Mouse (Mus musculus) urinary bladder, postnatal 4 days (tissue): ENCODE measurements at regions not wholly inside any gene's neighbourhood (a gene's known extent, or its start where the extent isn't known, plus 50 kb on each side); places are given as distances from the start of the nearest gene placed in this dataset.

ENCODE experiments used
- DNase-seq, 2 experiments: peaks; one replicate each; pipeline ENCODE4 v3.0.0; 2021 to 2022; ENCODE audit warnings: low spot score in 2 of 2

DNA sequence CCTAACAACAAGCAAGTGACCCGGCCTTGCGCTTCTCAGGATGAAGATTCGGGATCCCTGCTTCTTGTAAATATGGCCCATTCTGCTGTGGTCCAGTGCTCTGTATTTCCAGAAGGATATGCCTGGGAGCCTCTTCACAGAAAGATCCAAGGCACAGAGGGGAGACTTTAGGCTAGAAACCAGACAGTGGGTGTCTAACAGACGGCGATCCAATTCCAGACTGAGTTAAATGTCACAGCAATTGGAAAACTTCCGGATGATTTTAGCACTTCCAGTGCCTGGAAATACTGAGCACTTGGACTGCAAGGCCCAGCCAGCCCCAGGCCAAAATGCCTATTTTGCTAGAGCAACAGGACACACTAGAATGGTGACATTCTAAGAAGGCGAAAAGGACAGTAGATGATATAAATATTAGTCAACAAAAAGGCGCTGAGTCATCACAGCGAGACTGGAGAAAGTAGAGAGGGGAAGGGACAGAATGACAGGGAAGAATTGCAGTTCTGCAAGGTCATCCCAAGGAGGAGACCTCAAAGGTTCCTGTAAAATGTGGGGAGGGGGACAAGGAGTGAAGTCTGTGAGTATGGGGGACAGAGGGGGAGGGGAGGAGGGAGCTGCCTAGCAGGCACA lies 111.7 kb upstream of the Msx2 start:
- no peak for DNase-seq

DNA sequence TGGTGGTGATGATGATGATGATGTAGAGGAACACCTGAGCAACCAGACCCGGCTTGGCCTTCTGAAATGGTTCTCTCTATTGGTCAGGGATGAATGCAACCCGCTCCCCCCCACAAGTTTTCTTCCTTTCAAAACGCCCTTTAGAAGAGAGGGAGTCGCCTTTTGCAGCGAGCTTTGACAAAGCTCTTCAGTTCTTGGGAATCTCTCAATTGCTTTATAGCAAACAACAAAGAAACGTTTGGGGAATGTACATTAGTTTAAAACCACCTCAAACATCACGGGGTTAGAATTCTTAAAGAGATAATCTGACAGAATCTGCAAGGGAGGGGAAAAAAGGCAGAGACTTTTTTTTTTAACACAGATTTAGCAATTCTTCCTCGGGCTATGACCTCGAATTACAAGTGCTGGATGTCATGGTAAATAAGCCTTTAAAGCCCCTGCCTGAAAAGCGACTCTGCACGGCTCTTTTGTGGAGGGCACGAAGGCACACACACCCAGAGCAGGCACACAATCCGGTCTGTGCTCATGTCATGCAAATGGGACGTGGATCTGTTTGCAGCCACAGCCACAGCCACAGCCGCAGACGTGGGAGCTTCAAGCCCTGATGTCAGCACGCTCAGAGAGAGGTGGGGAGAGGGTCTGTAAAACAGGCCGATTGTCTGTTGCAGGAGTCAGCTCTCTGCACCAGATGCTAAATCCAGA lies 81.2 kb upstream of the Msx2 start:
- DNase-seq: no peak

DNA sequence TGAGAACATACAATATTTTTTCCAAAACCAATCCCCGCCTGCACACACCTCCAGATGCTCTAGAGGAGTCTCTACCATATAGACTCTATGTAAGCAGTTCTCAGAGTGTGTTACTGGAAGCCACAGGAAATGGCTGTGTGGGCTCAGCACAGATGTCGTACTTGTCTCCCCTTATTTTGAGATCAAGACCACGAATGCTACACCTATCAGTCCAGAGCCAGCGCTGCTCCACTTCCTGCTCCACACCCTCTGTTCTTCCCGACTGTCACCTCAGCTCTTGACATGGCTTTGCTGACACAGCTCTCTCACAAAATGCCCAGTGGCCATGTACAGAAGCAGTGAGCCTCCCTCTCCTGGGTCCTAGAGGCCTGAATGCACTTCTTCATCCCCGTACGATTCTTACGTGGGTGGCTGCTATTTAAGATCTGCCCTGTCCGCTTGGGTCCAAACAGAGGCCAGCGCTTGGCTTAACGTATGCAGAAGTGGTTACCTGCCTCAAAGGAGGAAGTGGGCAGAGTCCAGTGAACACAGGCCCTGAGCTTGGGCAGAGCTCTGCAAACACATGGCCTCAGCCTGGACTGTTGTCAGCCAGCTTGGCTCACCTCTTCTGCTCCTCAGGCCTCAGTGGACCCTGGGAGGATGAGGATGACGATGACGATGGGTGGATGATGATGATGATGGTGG lies 80.5 kb upstream of the Msx2 start:
- DNase-seq: no peak

DNA sequence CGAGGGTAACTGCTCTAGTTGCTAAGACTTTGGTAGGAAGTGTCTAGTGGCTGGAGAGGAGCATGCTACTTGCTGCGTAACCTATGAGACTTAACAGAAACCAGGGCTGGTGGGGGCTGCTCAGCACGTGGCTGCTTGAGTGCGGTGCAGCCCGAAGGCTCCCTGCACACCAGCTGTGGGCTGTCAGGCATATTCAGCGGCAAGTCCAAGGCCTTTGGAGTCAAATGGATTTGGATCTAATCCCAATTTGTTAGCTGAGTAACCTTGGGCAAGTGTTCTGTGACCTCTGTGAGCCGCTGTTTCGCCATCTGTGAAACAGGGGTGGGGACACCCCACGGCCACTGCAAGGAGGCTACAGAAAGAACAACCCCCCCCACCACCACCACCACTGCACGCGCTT lies 75.5 kb upstream of the Msx2 start:
- no peak for DNase-seq

DNA sequence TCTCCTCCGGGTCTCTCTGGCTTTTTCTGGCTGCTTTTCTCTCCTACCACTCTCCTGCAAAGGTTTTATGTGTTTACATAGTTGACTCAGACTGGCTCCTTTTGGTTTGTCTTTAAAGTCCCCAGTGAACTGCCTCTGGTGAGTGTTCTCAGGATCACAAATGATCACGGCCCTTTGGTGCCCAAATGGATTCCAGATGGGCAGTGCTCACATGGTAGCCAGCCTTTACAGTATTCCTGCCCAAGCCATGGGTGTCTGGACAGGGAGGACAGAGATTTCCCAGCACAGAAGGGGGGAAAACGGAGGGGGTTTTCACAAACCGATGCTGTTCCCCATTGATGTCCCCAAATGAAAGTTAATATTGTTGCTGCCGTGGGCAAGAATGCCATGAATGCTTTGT lies 70.4 kb upstream of the Msx2 start:
- no peak for DNase-seq

DNA sequence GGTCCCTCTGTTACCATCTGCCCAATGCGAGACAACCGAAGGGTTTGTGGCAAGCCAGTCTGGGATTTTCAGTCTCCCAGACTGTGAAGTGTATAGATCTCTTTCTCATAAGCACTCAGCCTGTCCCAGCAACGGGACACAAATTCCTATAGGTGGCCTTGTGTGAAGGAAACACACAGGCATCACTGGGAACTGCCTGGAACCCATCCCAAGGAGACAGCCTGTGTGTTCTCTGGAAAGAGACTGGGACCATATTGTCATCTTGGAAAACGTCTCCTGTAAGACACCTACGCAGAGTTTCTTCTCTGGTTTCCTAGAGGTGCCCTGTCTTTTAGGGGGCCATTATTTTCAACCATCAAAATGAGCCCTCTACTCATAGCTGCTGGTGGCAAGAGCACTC lies 66.9 kb upstream of the Msx2 start:
- DNase-seq: no peak

DNA sequence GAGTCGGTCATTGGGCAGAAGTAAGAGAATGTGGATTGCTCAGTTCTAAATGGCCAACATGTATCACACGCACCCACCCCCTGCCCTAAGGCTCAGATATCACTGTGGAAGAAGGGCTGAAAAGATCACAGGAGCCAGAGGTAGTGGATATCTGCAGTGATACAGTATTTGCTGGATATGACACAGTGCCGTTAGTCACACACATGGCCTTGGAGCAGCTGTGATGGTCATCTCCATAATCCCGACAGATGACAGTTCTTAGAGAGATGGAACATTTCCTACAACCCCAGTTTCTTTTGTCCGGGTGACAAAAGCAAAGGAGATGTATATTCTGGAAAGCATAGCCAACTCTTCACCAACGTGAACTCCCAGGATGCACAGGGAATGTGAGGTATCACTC lies 65.1 kb upstream of the Msx2 start:
- no peak for DNase-seq

DNA sequence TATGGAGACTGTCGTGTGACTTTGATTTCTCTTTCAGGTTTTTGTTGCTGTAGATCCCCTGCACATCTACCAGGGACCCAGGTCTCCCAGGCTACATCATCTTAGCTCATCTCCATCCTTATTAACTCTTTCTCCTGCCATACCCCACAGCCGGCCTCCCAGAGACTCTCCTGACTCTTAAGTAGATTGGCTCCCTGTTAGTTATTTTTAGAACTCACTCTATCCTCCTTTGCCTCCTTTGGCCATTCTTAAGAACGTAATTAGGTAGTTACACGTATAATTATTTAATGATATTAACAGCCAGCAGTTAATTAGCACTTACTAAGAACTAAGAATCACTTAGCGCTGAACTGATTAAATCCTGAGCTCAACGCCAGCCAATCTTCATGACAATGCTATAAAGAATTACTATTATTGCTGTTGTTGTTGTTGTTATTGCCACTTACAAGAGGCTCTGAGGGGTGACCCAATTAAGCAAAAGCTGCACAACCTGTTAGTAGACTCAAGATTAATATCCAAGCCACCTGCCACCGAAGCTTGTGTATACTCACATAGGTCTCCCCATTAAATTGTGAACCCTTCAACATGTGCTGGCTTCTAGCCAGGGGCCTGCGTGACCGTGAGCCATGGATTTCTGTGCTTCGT lies 63.0 kb upstream of the Msx2 start:
- no peak for DNase-seq

DNA sequence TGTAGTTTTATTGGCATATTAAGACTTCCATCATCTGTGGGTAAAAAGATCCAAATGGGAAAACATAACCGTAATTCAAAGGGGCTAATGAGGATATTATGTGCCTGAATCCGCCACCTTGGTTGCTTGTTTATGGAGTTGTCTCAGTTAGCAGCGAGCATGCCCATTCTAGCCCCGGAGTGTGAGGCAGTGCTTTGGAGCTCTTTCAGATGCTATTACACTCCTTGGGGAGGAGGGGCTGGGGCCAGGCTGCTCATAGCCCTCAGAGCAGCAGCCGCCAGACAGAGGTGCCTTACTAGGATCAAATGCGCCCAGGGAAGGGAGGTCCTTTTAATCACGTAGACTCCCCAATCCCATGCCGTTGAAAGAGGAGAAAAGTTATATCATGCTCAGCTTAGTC lies 60.9 kb upstream of the Msx2 start:
- no peak for DNase-seq

DNA sequence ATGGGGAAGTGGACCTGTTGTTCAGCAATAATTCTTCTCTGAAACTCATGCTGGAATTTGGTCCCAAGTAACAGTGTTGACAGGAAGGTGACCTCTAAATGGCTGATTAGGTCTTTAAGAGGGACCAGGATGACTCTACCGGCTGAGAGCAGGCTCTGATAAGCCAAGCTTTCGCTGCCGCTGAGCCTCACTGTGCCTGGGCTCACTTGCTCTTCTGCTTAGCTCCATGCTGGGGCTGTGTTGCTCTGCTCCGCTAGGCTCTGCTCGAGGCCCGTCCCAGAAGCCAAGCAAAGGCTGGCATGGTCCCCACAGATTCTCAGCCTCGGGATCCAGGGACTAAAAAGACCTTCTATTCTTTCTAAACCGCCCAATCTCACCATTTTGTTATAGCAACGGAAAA lies 54.0 kb upstream of the Msx2 start:
- no peak for DNase-seq

DNA sequence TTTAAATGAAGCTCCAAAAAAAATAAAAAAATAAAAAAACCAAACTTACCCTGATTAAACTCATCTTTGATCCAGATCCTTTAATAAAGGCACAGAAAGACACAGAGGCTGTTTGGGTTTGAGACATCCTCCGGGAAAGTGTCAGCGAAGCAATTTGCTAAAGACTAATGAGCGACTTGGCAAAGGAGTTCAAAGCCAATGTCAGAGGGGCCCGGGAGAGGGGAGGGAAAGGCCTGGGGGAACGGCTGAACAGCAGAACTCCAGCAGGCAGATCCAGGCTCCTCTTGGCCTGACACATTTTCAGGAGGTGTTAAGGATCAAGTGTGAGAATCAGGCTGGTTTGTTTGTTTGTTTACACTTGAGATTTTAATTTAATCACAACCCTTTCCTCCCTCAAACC lies 49.9 kb upstream of the Msx2 start:
- no peak for DNase-seq
